Mouse (Mus musculus) liver, adult (tissue): Measurements from ENCODE around the gene Banp.

ENCODE experiments used
- GATA4 ChIP-seq: IDR thresholded peaks from 2 replicates; pipeline ENCODE4 v1.6.1; 2014; ENCODE audit warnings: mild to moderate bottlenecking, low read length; ENCODE audit not compliant: insufficient replicate concordance

Gene Banp

DNA sequence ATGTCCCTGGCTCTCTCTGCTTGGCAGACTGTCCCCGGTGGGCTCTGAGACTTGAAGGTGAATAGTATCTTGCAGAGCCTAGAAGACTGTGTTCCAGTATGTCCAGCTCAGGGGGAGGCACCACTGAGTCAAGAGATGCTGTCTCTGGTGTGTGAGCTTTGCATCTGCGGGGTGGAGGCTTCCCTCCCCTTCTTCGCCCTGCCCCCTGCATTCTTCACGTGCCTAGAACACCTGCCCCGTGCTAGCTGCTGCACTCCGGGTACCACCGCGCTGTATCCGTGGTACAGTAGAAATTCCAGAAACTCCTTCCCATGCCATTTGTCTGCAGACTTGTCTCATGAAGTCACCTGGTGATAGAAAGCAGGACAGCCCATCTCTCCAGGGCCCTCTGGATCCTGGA, 124.4 kb downstream of the Banp start:
- TF ChIP-seq GATA4, result no peak

GRCm38 (mm10) chr8:122074442-122074841, 124.9 kb downstream of the Banp start:
- TF ChIP-seq GATA4, result no peak

DNA sequence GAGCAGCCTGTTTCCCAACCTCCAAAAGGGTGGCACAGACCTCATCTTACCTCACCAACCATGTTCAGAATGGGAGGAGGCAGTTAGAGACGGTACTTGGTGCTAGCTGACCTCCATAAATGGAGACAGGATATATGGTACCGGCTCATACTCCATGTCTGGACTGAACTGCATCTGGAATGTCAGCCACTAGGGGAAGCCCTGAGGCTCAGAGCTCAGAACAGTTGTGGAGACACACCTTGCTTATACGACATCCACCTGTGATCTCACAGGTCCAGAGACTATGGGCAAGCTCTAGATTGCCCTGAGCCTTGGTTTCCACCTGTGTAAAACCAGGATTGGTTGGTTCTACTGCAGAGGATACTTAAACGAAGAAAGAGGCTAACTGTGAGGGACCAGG, 125.4 kb downstream of the Banp start:
- no peak for TF ChIP-seq GATA4

DNA sequence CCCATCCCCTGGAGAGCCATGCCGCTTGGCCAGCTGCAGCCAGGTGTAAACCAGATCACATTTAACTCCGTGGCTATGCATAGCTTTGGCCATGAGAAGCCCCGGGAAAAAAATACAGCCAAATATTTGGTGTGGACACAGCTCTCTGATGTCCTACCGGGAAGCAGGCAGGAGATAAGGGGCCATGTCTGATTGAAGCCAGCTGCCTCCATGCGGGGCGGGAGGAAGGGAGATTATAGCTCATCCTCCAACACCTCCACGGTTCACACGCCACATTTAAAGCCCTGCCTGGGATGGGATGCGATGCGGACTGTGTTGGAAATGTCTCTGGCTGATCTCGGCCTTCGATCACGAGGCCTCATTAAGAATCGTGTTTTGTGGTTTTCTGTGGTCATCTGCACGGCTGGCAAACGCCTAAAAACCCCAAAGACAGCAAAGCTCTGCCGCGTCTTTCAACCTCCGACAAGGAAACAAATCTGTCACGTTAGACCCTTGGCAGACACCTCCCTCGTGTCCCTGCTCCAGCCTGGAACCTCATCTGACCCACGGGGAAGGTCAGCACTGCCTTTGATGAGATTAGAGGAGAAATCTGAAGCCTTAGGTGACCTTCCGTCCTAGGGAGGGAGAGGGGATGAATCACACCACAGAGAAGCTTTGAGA, 126.8 kb downstream of the Banp start:
- TF ChIP-seq GATA4, result no peak

GRCm38 (mm10) chr8:122078321-122078720, 128.8 kb downstream of the Banp start:
- TF ChIP-seq GATA4, result no peak
